Mouse (Mus musculus) heart, postnatal 0 days (tissue): ENCODE measurements around the gene Myl7.
"Not testable (repeated sequence)": the region's sequence is repeated elsewhere in the genome, so short reads cannot be mapped to it uniquely, and the experiment has no call there.

ENCODE experiments used
- CTCF ChIP-seq: IDR thresholded peaks from 2 replicates; pipeline ENCODE4 v1.5.1; 2016; ENCODE audit warnings: antibody characterized with exemption, control low read depth, low read depth
- EP300 ChIP-seq: IDR thresholded peaks from 2 replicates; pipeline ENCODE4 v1.6.1; 2016; ENCODE audit warnings: antibody characterized with exemption, low read depth

DNA sequence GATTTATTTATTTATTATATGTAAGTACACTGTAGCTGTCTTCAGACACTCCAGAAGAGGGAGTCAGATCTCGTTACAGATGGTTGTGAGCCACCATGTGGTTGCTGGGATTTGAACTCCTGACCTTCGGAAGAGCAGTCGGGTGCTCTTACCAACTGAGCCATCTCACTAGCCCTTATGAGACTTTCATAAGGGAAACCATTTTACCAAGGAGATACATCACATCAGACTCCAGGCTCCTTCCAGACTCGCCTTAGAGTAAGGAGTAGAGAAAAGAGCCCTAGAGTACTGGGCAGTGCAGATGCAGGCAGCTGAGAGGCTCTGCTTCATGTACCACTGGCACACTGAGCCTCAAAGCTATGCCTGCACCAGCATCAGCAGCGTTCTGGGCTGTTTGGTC lies 10.0 kb downstream of the Myl7 start:
- TF ChIP-seq CTCF, EP300: not testable (repeated sequence)
